Mouse (Mus musculus) ES-Bruce4 (cell line): ENCODE measurements around the gene Ttn.

Experiments used
- CTCF ChIP-seq: IDR thresholded peaks from one replicate; pipeline ENCODE4 v1.8.1; 2011; ENCODE audit warnings: low read depth, low read length
- EP300 ChIP-seq: IDR thresholded peaks from 2 replicates; pipeline ENCODE4 v1.6.1; 2011; ENCODE audit warnings: low read depth, low read length; ENCODE audit not compliant: insufficient read depth
- POLR2A ChIP-seq: IDR thresholded peaks from one replicate; pipeline ENCODE4 v1.8.1; 2011; ENCODE audit warnings: low read length; ENCODE audit not compliant: insufficient read depth

DNA sequence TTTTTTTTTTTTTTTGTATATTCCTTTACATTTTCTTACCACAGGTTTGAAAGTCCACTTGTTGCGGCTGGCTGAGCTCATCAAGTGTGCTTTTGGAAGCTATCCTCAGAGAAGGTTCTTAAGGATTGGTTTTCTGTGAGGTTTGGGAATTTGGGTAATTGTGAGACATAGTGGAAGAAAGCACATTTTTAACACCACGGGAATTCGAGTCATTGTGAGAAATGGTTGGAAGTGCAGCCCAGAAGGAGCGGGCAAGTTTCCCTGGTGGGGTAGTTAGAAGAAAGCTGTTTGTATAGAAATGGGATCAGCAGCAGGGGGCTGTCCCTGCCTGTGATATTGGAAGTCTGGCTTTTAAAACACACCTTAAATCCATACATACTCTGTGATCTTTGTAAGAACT is 306.4 kb downstream of the Ttn start:
- TF ChIP-seq POLR2A (no peak), CTCF (no peak), EP300 (no peak)
